Mouse (Mus musculus) limb, embryonic 15.5 days (tissue): ENCODE results near the gene Usp36. TPM values are rescaled to one million over a fixed set of nuclear protein-coding genes. Genes with fewer than 3 reads are reported as not detected.

ENCODE experiments used
- ATAC-seq: fragments of 200-750 bp; cut with Nextera tagmentation; 2 replicates; pipeline ENCODE4 v1.8.0; 2017; ENCODE audit warnings: low read depth, moderate TSS enrichment; ENCODE audit not compliant: insufficient number of reproducible peaks, low FRiP score, low TSS enrichment
- H3K27ac ChIP-seq: fragments of 300-500 bp; sonication (generic); 2 replicates; pipeline ENCODE4 v1.5.1; 2015; ENCODE audit warnings: moderate library complexity, mild to moderate bottlenecking, inconsistent platforms
- H3K27me3 ChIP-seq: fragments of 300-500 bp; sonication (generic); 2 replicates; pipeline ENCODE4 v1.6.1; 2015; ENCODE audit warnings: inconsistent platforms
- H3K36me3 ChIP-seq: fragments of 300-500 bp; sonication (generic); 2 replicates; pipeline ENCODE4 v1.6.1; 2015; ENCODE audit warnings: inconsistent platforms
- H3K4me1 ChIP-seq: fragments of 300-500 bp; sonication (generic); 2 replicates; pipeline ENCODE4 v1.6.1; 2015; ENCODE audit warnings: inconsistent platforms
- H3K4me2 ChIP-seq: fragments of 300-500 bp; sonication (generic); 2 replicates; pipeline ENCODE4 v1.6.1; 2015; ENCODE audit warnings: mild to moderate bottlenecking, inconsistent platforms
- H3K4me3 ChIP-seq: fragments of 300-500 bp; sonication (generic); 2 replicates; pipeline ENCODE4 v1.5.1; 2015; ENCODE audit warnings: mild to moderate bottlenecking, inconsistent platforms
- H3K9ac ChIP-seq: fragments of 300-500 bp; sonication (generic); 2 replicates; pipeline ENCODE4 v1.6.1; 2015; ENCODE audit warnings: inconsistent platforms
- H3K9me3 ChIP-seq: fragments of 300-500 bp; sonication (generic); 2 replicates; pipeline ENCODE4 v1.6.1; 2016; ENCODE audit warnings: inconsistent platforms
- WGBS: fragments of 180-500 bp; shearing (Covaris S2); methylation state at CpG from one replicate; pipeline ENCODE4 v1.1.7; 2015; 5-methylcytosine and 5-hydroxymethylcytosine counted together
- polyA plus RNA-seq: library from polyadenylated mRNA; unstranded; fragments of >200 nt; fragmentation: Nextera tagmentation; extraction: Ambion mirVana; gene quantifications from 2 replicates; pipeline ENCODE4 v1.2.1, GENCODE M21; 2015

Usp36 gene
- polyA plus RNA-seq, 1 experiment from 2014 or later: 21.3 TPM

GRCm38 (mm10) chr11:118226850-118227249, 63.2 kb downstream of the Usp36 start:
- Histone ChIP-seq H3K9me3 (no peaks in the 10 kb centered on the region), H3K4me2 (no peak overlapping the region), H3K4me1 (peaks cover 3% of the 10 kb centered on the region; the same call in 1 of the 2 replicates), H3K27ac (no peak overlapping the region), H3K9ac (no peak overlapping the region), H3K27me3 (no peaks in the 10 kb centered on the region), H3K4me3 (no peak overlapping the region), H3K36me3 (no peaks in the 10 kb centered on the region)
- no peak for ATAC-seq
- 86% methylated on average over 7 of the region's 7 CpGs for WGBS

- no peak overlapping the region for H3K4me2 ChIP-seq
- no peak overlapping the region for H3K27ac ChIP-seq
- no peaks in the 10 kb centered on the region for H3K9me3 ChIP-seq
- WGBS: 52% methylated on average over 1 of the region's 1 CpGs
- H3K36me3 ChIP-seq: no peaks in the 10 kb centered on the region
- H3K4me1 ChIP-seq: peaks cover 4% of the 10 kb centered on the region; the same call in 1 of the 2 replicates
- no peak for ATAC-seq
- no peak overlapping the region for H3K9ac ChIP-seq
- H3K27me3 ChIP-seq: no peaks in the 10 kb centered on the region
- no peak overlapping the region for H3K4me3 ChIP-seq
Observed at GRCm38 (mm10) chr11:118225862-118226261, 64.2 kb downstream of the Usp36 start.

- WGBS: 60% methylated on average over 12 of the region's 12 CpGs
- 0 out of 2 replicates have a peak overlapping the region, but pooled peaks have one; percentile 0 for H3K27ac ChIP-seq
- H3K4me2 ChIP-seq: no peak overlapping the region
- H3K9ac ChIP-seq: no peak overlapping the region
- H3K9me3 ChIP-seq: no peaks in the 10 kb centered on the region
- no peaks in the 10 kb centered on the region for H3K27me3 ChIP-seq
- H3K36me3 ChIP-seq: no peaks in the 10 kb centered on the region
- peaks cover 6% of the 10 kb centered on the region; the same call in 1 of the 2 replicates for H3K4me1 ChIP-seq
- no peak overlapping the region for H3K4me3 ChIP-seq
- ATAC-seq: no peak
Observed at GRCm38 (mm10) chr11:118225056-118225836, 64.8 kb downstream of the Usp36 start.

GRCm38 (mm10) chr11:118223416-118224067, 66.5 kb downstream of the Usp36 start:
- no peak overlapping the region for H3K27ac ChIP-seq
- no peak overlapping the region for H3K4me2 ChIP-seq
- H3K9me3 ChIP-seq: no peaks in the 10 kb centered on the region
- H3K36me3 ChIP-seq: no peaks in the 10 kb centered on the region
- ATAC-seq: no peak
- no peak overlapping the region for H3K4me3 ChIP-seq
- H3K27me3 ChIP-seq: no peaks in the 10 kb centered on the region
- 83% methylated on average over 10 of the region's 10 CpGs for WGBS
- H3K4me1 ChIP-seq: peaks cover 6% of the 10 kb centered on the region; the same call in 1 of the 2 replicates
- H3K9ac ChIP-seq: no peak overlapping the region

- no peak overlapping the region for H3K4me2 ChIP-seq
Observed at GRCm38 (mm10) chr11:118222917-118223316, 67.1 kb downstream of the Usp36 start.

GRCm38 (mm10) chr11:118222351-118222885, 67.6 kb downstream of the Usp36 start:
- H3K9me3 ChIP-seq: no peaks in the 10 kb centered on the region
- H3K4me3 ChIP-seq: no peak overlapping the region
- no peak overlapping the region for H3K9ac ChIP-seq
- no peak overlapping the region for H3K4me2 ChIP-seq
- no peaks in the 10 kb centered on the region for H3K27me3 ChIP-seq
- 63% methylated on average over 6 of the region's 6 CpGs for WGBS
- H3K36me3 ChIP-seq: no peaks in the 10 kb centered on the region
- no peak overlapping the region for H3K27ac ChIP-seq
- peaks cover 6% of the 10 kb centered on the region; the same call in 1 of the 2 replicates for H3K4me1 ChIP-seq
- no peak for ATAC-seq

More at GRCm38 (mm10) chr11:118222917-118223316, 67.1 kb downstream of the Usp36 start:
- Histone ChIP-seq H3K9ac (no peak overlapping the region), H3K4me3 (no peak overlapping the region), H3K27me3 (no peaks in the 10 kb centered on the region), H3K4me1 (peaks cover 6% of the 10 kb centered on the region; the same call in 1 of the 2 replicates), H3K27ac (no peak overlapping the region), H3K36me3 (no peaks in the 10 kb centered on the region), H3K9me3 (no peaks in the 10 kb centered on the region)
- ATAC-seq: no peak
- 86% methylated on average over 5 of the region's 5 CpGs for WGBS

- H3K4me2 ChIP-seq: no peak overlapping the region
- WGBS: 18% methylated on average over 7 of the region's 7 CpGs
- H3K9ac ChIP-seq: no peak overlapping the region
- no peaks in the 10 kb centered on the region for H3K9me3 ChIP-seq
- no peaks in the 10 kb centered on the region for H3K36me3 ChIP-seq
- H3K4me1 ChIP-seq: peaks cover 14% of the 10 kb centered on the region; the same call in 1 of the 2 replicates
- H3K27ac ChIP-seq: no peak overlapping the region
- H3K4me3 ChIP-seq: no peak overlapping the region
- ATAC-seq: no peak
- H3K27me3 ChIP-seq: no peaks in the 10 kb centered on the region
Observed at GRCm38 (mm10) chr11:118220561-118221262, 69.3 kb downstream of the Usp36 start.

GRCm38 (mm10) chr11:118219066-118219465, 71.0 kb downstream of the Usp36 start:
- no peaks in the 10 kb centered on the region for H3K9me3 ChIP-seq
- 88% methylated on average over 4 of the region's 4 CpGs for WGBS

GRCm38 (mm10) chr11:118216468-118216867, 73.6 kb downstream of the Usp36 start:
- no peak overlapping the region for H3K4me3 ChIP-seq
- ATAC-seq: no peak
- no peaks in the 10 kb centered on the region for H3K27me3 ChIP-seq
- H3K9me3 ChIP-seq: no peaks in the 10 kb centered on the region
- peaks cover 32% of the 10 kb centered on the region for H3K4me1 ChIP-seq
- 74% methylated on average over 6 of the region's 6 CpGs for WGBS
- H3K9ac ChIP-seq: no peak overlapping the region
- peak overlapping the region; percentile 18; the same call in 1 of the 2 replicates for H3K27ac ChIP-seq
- no peaks in the 10 kb centered on the region for H3K36me3 ChIP-seq
- no peak overlapping the region for H3K4me2 ChIP-seq

More at GRCm38 (mm10) chr11:118219066-118219465, 71.0 kb downstream of the Usp36 start:
- Histone ChIP-seq H3K27ac (no peak overlapping the region), H3K27me3 (no peaks in the 10 kb centered on the region), H3K4me1 (peaks cover 16% of the 10 kb centered on the region; the same call in 1 of the 2 replicates), H3K4me2 (no peak overlapping the region), H3K36me3 (no peaks in the 10 kb centered on the region), H3K9ac (no peak overlapping the region), H3K4me3 (no peak overlapping the region)
- ATAC-seq: no peak

GRCm38 (mm10) chr11:118215928-118216458, 74.1 kb downstream of the Usp36 start:
- ATAC-seq: no peak
- H3K9me3 ChIP-seq: no peaks in the 10 kb centered on the region
- H3K4me2 ChIP-seq: no peak overlapping the region
- no peak overlapping the region for H3K4me3 ChIP-seq
- peaks cover 37% of the 10 kb centered on the region for H3K4me1 ChIP-seq
- no peaks in the 10 kb centered on the region for H3K36me3 ChIP-seq
- H3K27me3 ChIP-seq: no peaks in the 10 kb centered on the region
- H3K9ac ChIP-seq: no peak overlapping the region
- 56% methylated on average over 5 of the region's 5 CpGs for WGBS
- H3K27ac ChIP-seq: peak overlapping the region; percentile 18; the same call in 1 of the 2 replicates

- Histone ChIP-seq H3K27ac (peak overlapping the region; percentile 18; the same call in 1 of the 2 replicates), H3K4me3 (no peak overlapping the region), H3K27me3 (no peaks in the 10 kb centered on the region), H3K9ac (no peak overlapping the region), H3K9me3 (no peaks in the 10 kb centered on the region), H3K36me3 (no peaks in the 10 kb centered on the region), H3K4me2 (no peak overlapping the region), H3K4me1 (peaks cover 66% of the 10 kb centered on the region)
- ATAC-seq: no peak
- 64% methylated on average over 7 of the region's 7 CpGs for WGBS
Observed at GRCm38 (mm10) chr11:118212636-118213112, 77.4 kb downstream of the Usp36 start.
